Mouse (Mus musculus) cerebellum, adult 9-10 months (tissue): Measurements from ENCODE around the gene Ubn1.
A peak's percentile ranks its signal among the peaks of the same experiment; 100 is the strongest.

ENCODE experiments used
- DNase-seq: peaks from one replicate; pipeline ENCODE4 v3.0.0; 2022

The Ubn1 gene

GRCm38 (mm10) chr16:5074341-5074740 is 24.5 kb downstream of the Ubn1 start:
- no peak for DNase-seq

GRCm38 (mm10) chr16:5085196-5085595 is 35.3 kb downstream of the Ubn1 start:
- DNase-seq, result no peak

GRCm38 (mm10) chr16:5086179-5086578 is 36.3 kb downstream of the Ubn1 start:
- no peak for DNase-seq

- DNase-seq, result no peak
Measured at GRCm38 (mm10) chr16:5089021-5089420, 39.2 kb downstream of the Ubn1 start.

- no peak for DNase-seq
Measured at GRCm38 (mm10) chr16:5093285-5093684, 43.4 kb downstream of the Ubn1 start.

GRCm38 (mm10) chr16:5096504-5096903 is 46.6 kb downstream of the Ubn1 start:
- DNase-seq, result no peak

- DNase-seq, result peak; percentile 89
Measured at GRCm38 (mm10) chr16:5101000-5101399, 51.1 kb downstream of the Ubn1 start.

- no peak for DNase-seq
Measured at GRCm38 (mm10) chr16:5109877-5110276, 60.0 kb downstream of the Ubn1 start.

GRCm38 (mm10) chr16:5111021-5111420 is 61.2 kb downstream of the Ubn1 start:
- no peak for DNase-seq

- DNase-seq, result no peak
Measured at GRCm38 (mm10) chr16:5113002-5113550, 63.2 kb downstream of the Ubn1 start.

GRCm38 (mm10) chr16:5113582-5113981 is 63.7 kb downstream of the Ubn1 start:
- DNase-seq, result no peak

- no peak for DNase-seq
Measured at GRCm38 (mm10) chr16:5119385-5119784, 69.5 kb downstream of the Ubn1 start.

- DNase-seq, result no peak
Measured at GRCm38 (mm10) chr16:5119845-5120244, 70.0 kb downstream of the Ubn1 start.

GRCm38 (mm10) chr16:5123476-5123875 is 73.6 kb downstream of the Ubn1 start:
- no peak for DNase-seq

GRCm38 (mm10) chr16:5130196-5130595 is 80.3 kb downstream of the Ubn1 start:
- no peak for DNase-seq

GRCm38 (mm10) chr16:5130766-5131165 is 80.9 kb downstream of the Ubn1 start:
- DNase-seq, result no peak

GRCm38 (mm10) chr16:5131251-5131922 is 81.5 kb downstream of the Ubn1 start:
- no peak for DNase-seq

GRCm38 (mm10) chr16:5132401-5132801 is 82.5 kb downstream of the Ubn1 start, which contains the start of gene Ppl:
Gene Ppl (minus strand): TSS chr16:5132421.
- DNase-seq, result peak; percentile 57

GRCm38 (mm10) chr16:5134623-5135330 is 84.9 kb downstream of the Ubn1 start:
- DNase-seq, result peak; percentile 62

- no peak for DNase-seq
Measured at GRCm38 (mm10) chr16:5135551-5136261, 85.8 kb downstream of the Ubn1 start.
